Mouse (Mus musculus) adrenal gland, postnatal 0 days (tissue): Measurements from ENCODE around the gene Abl2. TPM values are rescaled to one million over a fixed set of nuclear protein-coding genes. Genes with fewer than 3 reads are reported as not detected.

Source experiments
- polyA plus RNA-seq: library from polyadenylated mRNA; unstranded; fragments of >200 nt; fragmentation: Nextera tagmentation; extraction: Ambion mirVana; gene quantifications from 2 replicates; pipeline ENCODE4 v1.2.1, GENCODE M21; 2015

Abl2 gene
- polyA plus RNA-seq, result 1.7 and 1.9 TPM in 2 replicates

GRCm38 (mm10) chr1:156558024-156558930 is at the start of gene Abl2:
TSS of gene Abl2 (plus strand) at chr1:156558786.

GRCm38 (mm10) chr1:156523842-156524241 is 34.7 kb upstream of the Abl2 start, which contains the start of gene Gm10031:
TSS of gene Gm10031 (plus strand) at chr1:156524012.

GRCm38 (mm10) chr1:156674195-156675000 is 115.8 kb downstream of the Abl2 start, which contains the start of gene Tor3a:
TSS of gene Tor3a (minus strand) at chr1:156674356.

Other genes starting within 250 kb of the Abl2 start
- 0.12 and 0.20 TPM in 2 replicates for gene Nphs2, start 248.1 kb upstream of the Abl2 start, polyA plus RNA-seq
- gene Gm2000, start 192.7 kb upstream of the Abl2 start, polyA plus RNA-seq, result 934 and 1,709 TPM in 2 replicates
- 0.71 and 0.95 TPM in 2 replicates for gene Axdnd1, start 137.6 kb upstream of the Abl2 start, polyA plus RNA-seq
- gene Soat1, start 84.5 kb upstream of the Abl2 start, polyA plus RNA-seq, result 104 and 302 TPM in 2 replicates
- 0.25 and 0.33 TPM in 2 replicates for gene Gm10031, start 34.8 kb upstream of the Abl2 start, polyA plus RNA-seq
- 12.4 and 16.7 TPM in 2 replicates for gene Tor3a, start 115.6 kb downstream of the Abl2 start, polyA plus RNA-seq
- gene Fam20b, start 160.3 kb downstream of the Abl2 start, polyA plus RNA-seq, result 13.5 and 19.8 TPM in 2 replicates